Mouse (Mus musculus): ENCODE data around the gene Cdk5r2. TPM values are rescaled to one million over a fixed set of nuclear protein-coding genes. Genes with fewer than 3 reads are reported as not detected.

Cdk5r2 gene
- polyA plus RNA-seq, 1 experiment from 2014 or later: 0.12 TPM

DNA sequence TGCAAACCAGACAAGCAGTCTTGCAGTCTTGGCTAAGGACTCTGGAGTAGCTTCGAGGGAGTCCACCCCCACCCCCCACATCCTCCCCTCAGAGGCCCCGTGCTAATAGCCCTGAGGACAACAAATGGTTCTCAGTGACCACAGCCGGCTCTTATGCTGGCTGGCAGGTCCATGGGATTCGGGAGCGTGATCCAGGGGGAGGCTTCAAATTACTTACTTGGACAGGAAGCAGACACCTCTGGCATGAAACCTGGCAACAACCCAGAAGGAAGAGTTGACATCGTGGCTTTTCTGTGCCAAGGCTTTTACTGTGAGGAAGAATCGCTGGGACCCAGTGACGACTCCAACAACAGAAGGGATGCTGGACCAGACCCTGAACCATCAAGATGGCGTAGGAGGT, 8.4 kb upstream of the Cdk5r2 start:
- no peak overlapping the region for H3K9ac ChIP-seq (ENCODE audit: low read length)
- H3K4me1 ChIP-seq (replicated peaks; ENCODE audit: control insufficient read depth, insufficient read depth): no peaks in the 10 kb centered on the region
- DNase-seq (ENCODE audit: low spot score): no peak
- TF ChIP-seq EP300 (optimal IDR thresholded peaks at IDR 0.05): no peak
- no peak for TF ChIP-seq CTCF (IDR thresholded peaks at IDR 0.05; ENCODE audit: low read depth)
- H3K27me3 ChIP-seq (ENCODE audit: control insufficient read depth, insufficient read depth, low read length): 0 out of 2 replicates have a peak, but pooled peaks cover 3% of the 10 kb centered on the region
- no peak overlapping the region for H3K27ac ChIP-seq (replicated peaks)
- H3K36me3 ChIP-seq (ENCODE audit: control insufficient read depth, insufficient read depth, low read length): no peaks in the 10 kb centered on the region
- H3K4me2 ChIP-seq (replicated peaks; ENCODE audit: low read depth): no peak overlapping the region
- H3K9me3 ChIP-seq (ENCODE audit: control insufficient read depth, low read length): no peaks in the 10 kb centered on the region
- no peak overlapping the region for H3K4me3 ChIP-seq (ENCODE audit: low read depth, low read length)
- ATAC-seq (ENCODE audit: low FRiP score, low TSS enrichment): no peak
- 34% methylated on average over 9 of the region's 9 CpGs for WGBS

GRCm38 (mm10) chr1:74848946-74849345, 5.8 kb upstream of the Cdk5r2 start:
- Histone ChIP-seq H3K4me2 (replicated peaks; ENCODE audit: low read depth) (no peak overlapping the region), H3K9ac (ENCODE audit: low read length) (no peak overlapping the region), H3K4me1 (replicated peaks; ENCODE audit: control insufficient read depth, insufficient read depth) (no peaks in the 10 kb centered on the region), H3K36me3 (ENCODE audit: control insufficient read depth, insufficient read depth, low read length) (no peaks in the 10 kb centered on the region), H3K4me3 (ENCODE audit: low read depth, low read length) (no peak overlapping the region), H3K27ac (replicated peaks) (no peak overlapping the region), H3K9me3 (ENCODE audit: control insufficient read depth, low read length) (no peaks in the 10 kb centered on the region), H3K27me3 (ENCODE audit: control insufficient read depth, insufficient read depth, low read length) (peaks cover 3% of the 10 kb centered on the region; the same call in 1 of the 2 replicates)
- DNase-seq (ENCODE audit: low spot score): no peak
- no peak for ATAC-seq (ENCODE audit: low FRiP score, low TSS enrichment)
- no peak for TF ChIP-seq EP300 (optimal IDR thresholded peaks at IDR 0.05)
- no peak for TF ChIP-seq CTCF (IDR thresholded peaks at IDR 0.05; ENCODE audit: low read depth)
- 60% methylated on average over 5 of the region's 5 CpGs for WGBS

GRCm38 (mm10) chr1:74850251-74850650, 4.5 kb upstream of the Cdk5r2 start:
- H3K4me2 ChIP-seq (replicated peaks; ENCODE audit: low read depth): no peak overlapping the region
- no peaks in the 10 kb centered on the region for H3K9me3 ChIP-seq (ENCODE audit: control insufficient read depth, low read length)
- ATAC-seq (ENCODE audit: low FRiP score, low TSS enrichment) (no peak), DNase-seq (ENCODE audit: low spot score) (no peak)
- 22% methylated on average over 6 of the region's 6 CpGs for WGBS
- 0 out of 2 replicates have a peak, but pooled peaks cover 2% of the 10 kb centered on the region for H3K4me1 ChIP-seq (replicated peaks; ENCODE audit: control insufficient read depth, insufficient read depth)
- TF ChIP-seq EP300 (optimal IDR thresholded peaks at IDR 0.05) (no peak), CTCF (IDR thresholded peaks at IDR 0.05; ENCODE audit: low read depth) (no peak)
- no peak overlapping the region for H3K9ac ChIP-seq (ENCODE audit: low read length)
- H3K4me3 ChIP-seq (ENCODE audit: low read depth, low read length): no peak overlapping the region
- no peak overlapping the region for H3K27ac ChIP-seq (replicated peaks)
- peaks cover 10% of the 10 kb centered on the region for H3K27me3 ChIP-seq (ENCODE audit: control insufficient read depth, insufficient read depth, low read length)
- H3K36me3 ChIP-seq (ENCODE audit: control insufficient read depth, insufficient read depth, low read length): no peaks in the 10 kb centered on the region

DNA sequence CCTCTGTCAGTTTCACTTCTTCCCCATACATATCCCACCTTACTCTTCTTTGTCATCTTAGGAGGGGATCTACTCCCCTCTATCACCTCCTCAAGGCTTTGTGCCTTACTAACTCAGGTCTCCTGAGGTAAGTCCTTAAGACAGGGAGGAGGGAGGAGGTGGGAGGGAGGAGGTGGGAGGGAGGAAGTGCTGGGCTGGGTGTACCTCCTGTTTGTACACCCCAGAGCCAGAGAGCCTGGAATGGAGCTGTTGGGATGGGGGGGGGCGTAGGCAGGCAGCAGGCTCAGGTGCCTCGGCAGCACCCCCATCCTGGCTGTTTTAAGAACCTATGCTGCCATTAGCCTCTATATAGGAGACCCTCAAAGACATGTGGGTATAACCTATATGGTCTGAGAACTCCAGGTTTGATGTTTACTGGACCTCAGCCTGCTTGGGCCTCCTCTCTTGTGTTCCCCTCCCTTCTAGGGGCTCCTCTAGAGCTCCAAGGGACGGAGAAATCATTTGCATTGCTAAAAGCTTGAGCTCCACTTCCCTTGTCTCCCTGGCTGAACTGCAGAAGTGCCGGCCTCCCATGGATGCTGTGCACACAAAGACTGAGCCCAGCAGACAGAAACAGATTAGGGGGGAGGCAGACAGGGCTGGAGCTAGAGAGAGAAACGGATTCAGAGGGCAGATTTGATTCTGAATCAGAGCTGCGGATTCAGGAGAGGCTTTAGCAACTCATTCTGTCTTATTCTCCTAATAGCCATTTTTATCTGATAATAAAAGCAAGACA, 3.5 kb upstream of the Cdk5r2 start:
- Histone ChIP-seq H3K9me3 (ENCODE audit: control insufficient read depth, low read length) (no peaks in the 10 kb centered on the region), H3K27me3 (ENCODE audit: control insufficient read depth, insufficient read depth, low read length) (peaks cover 13% of the 10 kb centered on the region), H3K4me1 (replicated peaks; ENCODE audit: control insufficient read depth, insufficient read depth) (0 out of 2 replicates have a peak, but pooled peaks cover 2% of the 10 kb centered on the region), H3K27ac (replicated peaks) (no peak overlapping the region), H3K4me2 (replicated peaks; ENCODE audit: low read depth) (no peak overlapping the region), H3K36me3 (ENCODE audit: control insufficient read depth, insufficient read depth, low read length) (no peaks in the 10 kb centered on the region), H3K9ac (ENCODE audit: low read length) (no peak overlapping the region), H3K4me3 (ENCODE audit: low read depth, low read length) (no peak overlapping the region)
- TF ChIP-seq EP300 (optimal IDR thresholded peaks at IDR 0.05) (no peak), CTCF (IDR thresholded peaks at IDR 0.05; ENCODE audit: low read depth) (no peak)
- 18% methylated on average over 6 of the region's 6 CpGs for WGBS
- DNase-seq (ENCODE audit: low spot score): no peak
- ATAC-seq (ENCODE audit: low FRiP score, low TSS enrichment): no peak

DNA sequence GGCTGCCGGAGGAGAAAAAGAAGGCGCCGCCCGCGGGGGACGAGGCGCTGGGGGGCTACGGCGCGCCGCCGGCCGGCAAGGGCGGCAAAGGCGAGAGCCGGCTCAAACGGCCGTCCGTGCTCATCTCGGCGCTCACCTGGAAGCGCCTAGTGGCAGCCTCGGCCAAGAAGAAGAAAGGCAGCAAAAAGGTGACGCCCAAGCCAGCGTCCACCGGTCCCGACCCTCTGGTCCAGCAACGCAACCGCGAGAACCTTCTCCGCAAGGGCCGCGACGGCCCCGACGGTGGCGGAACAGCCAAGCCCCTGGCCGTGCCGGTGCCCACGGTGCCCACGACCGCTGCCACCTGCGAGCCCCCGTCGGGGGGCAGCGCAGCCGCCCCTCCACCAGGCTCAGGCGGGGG, 422 bp downstream of the Cdk5r2 start:
- Histone ChIP-seq H3K36me3 (ENCODE audit: control insufficient read depth, insufficient read depth, low read length) (no peaks in the 10 kb centered on the region), H3K27me3 (ENCODE audit: control insufficient read depth, insufficient read depth, low read length) (peaks cover 25% of the 10 kb centered on the region), H3K9ac (ENCODE audit: low read length) (peak overlapping the region; percentile 45; the same call in 1 of the 2 replicates), H3K9me3 (ENCODE audit: control insufficient read depth, low read length) (no peaks in the 10 kb centered on the region), H3K4me3 (ENCODE audit: low read depth, low read length) (peak overlapping the region; percentile 59), H3K27ac (replicated peaks) (no peak overlapping the region), H3K4me2 (replicated peaks; ENCODE audit: low read depth) (peak overlapping the region; percentile 98), H3K4me1 (replicated peaks; ENCODE audit: control insufficient read depth, insufficient read depth) (0 out of 2 replicates have a peak, but pooled peaks cover 2% of the 10 kb centered on the region)
- ATAC-seq (ENCODE audit: low FRiP score, low TSS enrichment) (no peak), DNase-seq (ENCODE audit: low spot score) (peak; percentile 20)
- TF ChIP-seq CTCF (IDR thresholded peaks at IDR 0.05; ENCODE audit: low read depth) (no peak), EP300 (optimal IDR thresholded peaks at IDR 0.05) (no peak)
- WGBS: under 1% methylated on average over 46 of the region's 48 CpGs
